Mouse (Mus musculus) liver, adult 2 months (tissue): ENCODE results near the gene 6030468B19Rik. TPM values are rescaled to one million over a fixed set of nuclear protein-coding genes. Genes with fewer than 3 reads are reported as not detected.
A peak's percentile ranks its signal among the peaks of the same experiment; 100 is the strongest.

Source experiments
- DNase-seq: peaks from one replicate; pipeline ENCODE4 v3.0.0-alpha.2; 2011; ENCODE audit warnings: low read depth, low spot score; ENCODE audit errors: extremely low read depth
- H3K27ac ChIP-seq: fragments of 200-500 bp; replicated peaks from 2 replicates; pipeline ENCODE4 v1.5.1; 2012; ENCODE audit warnings: low read depth, mild to moderate bottlenecking, control low read depth, inconsistent platforms, low read length; ENCODE audit not compliant: insufficient read depth
- H3K27me3 ChIP-seq: fragments of 200-500 bp; 2 replicates; pipeline ENCODE4 v1.6.1; 2012; ENCODE audit warnings: mild to moderate bottlenecking, moderate library complexity, low read length, inconsistent platforms; ENCODE audit not compliant: control insufficient read depth, insufficient read depth
- H3K36me3 ChIP-seq: fragments of 200-500 bp; 2 replicates; pipeline ENCODE4 v1.6.1; 2012; ENCODE audit warnings: low read length, inconsistent platforms; ENCODE audit not compliant: control insufficient read depth, insufficient read depth
- H3K4me1 ChIP-seq: fragments of 200-500 bp; 2 replicates; pipeline ENCODE4 v1.6.1; 2011; ENCODE audit warnings: low read length; ENCODE audit not compliant: control insufficient read depth, insufficient read depth
- H3K4me3 ChIP-seq: fragments of 200-500 bp; 2 replicates; pipeline ENCODE4 v1.5.1; 2011; ENCODE audit warnings: low read depth, mild to moderate bottlenecking, control low read depth, low read length, moderate library complexity; ENCODE audit not compliant: insufficient read depth
- H3K79me2 ChIP-seq: fragments of 200-500 bp; 2 replicates; pipeline ENCODE4 v1.6.1; 2012; ENCODE audit warnings: inconsistent platforms, mild to moderate bottlenecking, low read length, moderate library complexity; ENCODE audit not compliant: control insufficient read depth, insufficient read depth
- H3K9ac ChIP-seq: fragments of 200-500 bp; 2 replicates; pipeline ENCODE4 v1.6.1; 2012; ENCODE audit warnings: low read depth, mild to moderate bottlenecking, control low read depth, inconsistent platforms, low read length
- CTCF ChIP-seq: fragments of 200-500 bp; IDR thresholded peaks from 2 replicates; pipeline ENCODE4 v1.5.1; 2011; ENCODE audit warnings: low read depth, low read length, control low read depth
- POLR2A ChIP-seq: fragments of 200-500 bp; IDR thresholded peaks from 2 replicates; pipeline ENCODE4 v1.6.1; 2011; ENCODE audit warnings: low read length, control low read depth; ENCODE audit not compliant: insufficient read depth; ENCODE audit errors: extremely low read depth
- WGBS: fragments of 180-500 bp; shearing (Covaris S2); methylation state at CpG from one replicate; pipeline ENCODE4 v1.1.7; 2018; 5-methylcytosine and 5-hydroxymethylcytosine counted together
- polyA plus RNA-seq: library from polyadenylated mRNA; depleted of rRNA; stranded (reverse); fragments of >200 nt; gene quantifications from 2 replicates; pipeline ENCODE4 v1.2.3, GENCODE M21; 2012
- total RNA-seq: library from RNA; depleted of rRNA; stranded (reverse); fragments of >200 nt; gene quantifications from 2 replicates; pipeline ENCODE4 v1.2.3, GENCODE M21; 2014

Gene 6030468B19Rik
- total and polyA plus RNA-seq, 2 experiments, result not detected

DNA sequence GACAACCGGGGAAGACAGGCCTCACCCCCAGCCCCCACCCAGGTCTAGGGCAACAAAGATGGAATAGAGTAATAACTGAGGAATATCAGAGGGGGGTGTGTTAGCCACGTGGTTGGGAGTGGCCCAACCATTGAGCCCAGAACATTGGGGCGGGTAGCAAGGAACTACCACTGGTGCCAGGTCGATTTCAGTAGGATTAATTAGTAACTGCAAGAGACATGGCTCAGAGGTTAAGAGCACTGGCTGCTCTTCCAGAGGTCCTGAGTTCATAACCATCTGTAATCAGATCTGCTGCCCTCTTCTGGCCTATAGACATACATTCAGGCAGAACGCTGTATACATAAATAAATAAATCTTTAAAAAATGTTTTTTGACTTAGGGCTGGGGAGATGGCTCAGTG, 49.2 kb downstream of the 6030468B19Rik start:
- H3K79me2 ChIP-seq, result peaks cover 6% of the 10 kb centered on the region; the same call in 1 of the 2 replicates
- TF ChIP-seq CTCF (no peak), POLR2A (0 out of 2 replicates have a peak, but pooled peaks have one; percentile 13)
- H3K4me1 ChIP-seq, result peaks cover 19% of the 10 kb centered on the region
- DNase-seq, result peak; percentile 98
- H3K4me3 ChIP-seq, result no peak overlapping the region
- no peaks in the 10 kb centered on the region for H3K36me3 ChIP-seq
- H3K27me3 ChIP-seq, result no peaks in the 10 kb centered on the region
- peak overlapping the region; percentile 97 for H3K27ac ChIP-seq
- H3K9ac ChIP-seq, result peak overlapping the region; percentile 59
- WGBS, result 12% methylated on average over 5 of the region's 5 CpGs

GRCm38 (mm10) chr11:117847593-117848215, 50.2 kb downstream of the 6030468B19Rik start:
- H3K4me1 ChIP-seq, result peaks cover 19% of the 10 kb centered on the region
- TF ChIP-seq CTCF (no peak), POLR2A (peak; percentile 77)

DNA sequence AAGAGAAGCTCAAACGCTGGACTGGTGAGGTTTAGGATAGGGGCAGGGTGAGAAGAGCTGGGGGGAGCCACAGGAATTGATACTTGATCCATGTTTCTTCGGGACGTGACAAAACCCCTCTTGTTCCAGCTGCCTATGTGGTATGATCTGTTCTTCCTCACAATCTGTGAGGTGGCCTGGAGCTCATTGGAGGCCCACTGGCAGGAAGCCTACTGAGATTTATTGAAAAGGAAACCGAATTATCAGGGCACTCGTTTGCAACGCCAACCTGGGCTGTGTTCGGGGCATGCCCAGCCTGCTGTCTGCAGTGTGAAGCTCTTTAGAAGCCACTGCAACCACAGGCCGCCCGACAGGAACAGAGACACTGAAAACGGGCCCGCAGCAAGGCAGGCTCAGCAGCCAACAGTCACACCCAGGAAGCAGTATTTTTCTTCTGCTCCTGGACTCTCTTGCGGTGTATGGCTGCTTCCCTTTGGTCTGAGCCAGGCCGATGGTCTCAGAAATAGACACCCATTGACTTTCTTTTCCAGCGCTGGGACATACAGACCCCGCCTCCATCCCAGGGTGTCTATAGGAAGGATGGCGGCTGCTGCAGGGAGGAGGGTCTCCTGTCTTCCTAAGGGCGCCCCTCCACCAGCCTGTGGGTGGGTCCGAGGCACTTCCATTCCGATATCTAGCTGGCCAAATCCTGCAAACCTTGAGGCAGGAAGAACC, 51.0 kb downstream of the 6030468B19Rik start:
- Histone ChIP-seq H3K27ac (peak overlapping the region; percentile 80), H3K9ac (peak overlapping the region; percentile 86), H3K4me1 (peaks cover 19% of the 10 kb centered on the region), H3K36me3 (no peaks in the 10 kb centered on the region), H3K79me2 (peaks cover 6% of the 10 kb centered on the region; the same call in 1 of the 2 replicates), H3K27me3 (no peaks in the 10 kb centered on the region), H3K4me3 (peak overlapping the region; percentile 66)
- WGBS, result 1% methylated on average over 19 of the region's 19 CpGs
- peak; percentile 42 for DNase-seq
- no peak for TF ChIP-seq CTCF
- 0 out of 2 replicates have a peak, but pooled peaks have one; percentile 25 for TF ChIP-seq POLR2A

More at GRCm38 (mm10) chr11:117847593-117848215, 50.2 kb downstream of the 6030468B19Rik start:
- peak; percentile 81 for DNase-seq
- 20% methylated on average over 7 of the region's 7 CpGs for WGBS
- H3K9ac ChIP-seq, result peak overlapping the region; percentile 86
- no peaks in the 10 kb centered on the region for H3K27me3 ChIP-seq
- no peaks in the 10 kb centered on the region for H3K36me3 ChIP-seq
- H3K4me3 ChIP-seq, result peak overlapping the region; percentile 66
- H3K79me2 ChIP-seq, result peaks cover 6% of the 10 kb centered on the region; the same call in 1 of the 2 replicates
- peak overlapping the region; percentile 80 for H3K27ac ChIP-seq

- DNase-seq, result peak; percentile 77
- TF ChIP-seq CTCF (no peak), POLR2A (peak; percentile 98)
- Histone ChIP-seq H3K4me1 (peaks cover 19% of the 10 kb centered on the region), H3K27ac (peak within 1 kb of the TSS; percentile 80), H3K79me2 (peaks cover 6% of the 10 kb centered on the region; the same call in 1 of the 2 replicates), H3K4me3 (peak within 1 kb of the TSS; percentile 66), H3K27me3 (no peaks in the 10 kb centered on the region), H3K36me3 (no peaks in the 10 kb centered on the region), H3K9ac (peak within 1 kb of the TSS; percentile 86)
- WGBS, result under 1% methylated on average over 50 of the region's 51 CpGs
These were observed 51.7 kb downstream of the 6030468B19Rik start, which contains the start of gene Birc5 for GRCm38 (mm10) chr11:117848985-117849671. Gene Birc5, plus strand, starts transcription at chr11:117849251.

- WGBS, result 88% methylated on average over 3 of the region's 3 CpGs
- H3K79me2 ChIP-seq, result peaks cover 6% of the 10 kb centered on the region; the same call in 1 of the 2 replicates
- H3K27ac ChIP-seq, result no peak overlapping the region
- TF ChIP-seq CTCF, result no peak
- no peak for TF ChIP-seq POLR2A
- no peaks in the 10 kb centered on the region for H3K36me3 ChIP-seq
- H3K9ac ChIP-seq, result no peak overlapping the region
- H3K4me1 ChIP-seq, result peaks cover 3% of the 10 kb centered on the region; the same call in 1 of the 2 replicates
- DNase-seq, result no peak
- H3K27me3 ChIP-seq, result no peaks in the 10 kb centered on the region
- no peak overlapping the region for H3K4me3 ChIP-seq
These were observed 55.4 kb downstream of the 6030468B19Rik start for GRCm38 (mm10) chr11:117852875-117853274.
